Mouse (Mus musculus) gastrocnemius, postnatal 14 days (tissue): ENCODE results near the gene Thsd4. TPM values are rescaled to one million over a fixed set of nuclear protein-coding genes. Genes with fewer than 3 reads are reported as not detected.

Experiments used
- DNase-seq: peaks from one replicate; pipeline ENCODE4 v3.0.0; 2021; ENCODE audit warnings: mixed read lengths
- intact Hi-C: fragments of 180-260 bp; cut with DNase I; formaldehyde crosslinking; loops from one replicate; pipeline ENCODE4 v1.15.1; 2025; ENCODE audit warnings: low total_unique reads
- long read RNA-seq, 2 experiments: library from polyadenylated mRNA; stranded (forward); transcript quantifications; one replicate each; pipeline ENCODE4 v2.0.0; 2021
- total RNA-seq, 2 experiments: library from RNA; stranded (reverse); gene quantifications; 2 replicates each; pipeline ENCODE4 v1.2.3; 2021

The Thsd4 gene
- 1 to 10 TPM; 2.4 to 3.7 TPM for total RNA-seq
- long read RNA-seq, experiment 1, full-length matches to known transcripts = 1 of 1 reads
- long read RNA-seq, experiment 1, partial matches to known transcripts = 0 of 1 reads
- long read RNA-seq, experiment 1, other reads (novel, unspliced or antisense) = 0 of 1 reads
- long read RNA-seq, experiment 2, partial matches to known transcripts = 0 of 2 reads
- long read RNA-seq, experiment 2, other reads (novel, unspliced or antisense) = 2 of 2 reads

DNA sequence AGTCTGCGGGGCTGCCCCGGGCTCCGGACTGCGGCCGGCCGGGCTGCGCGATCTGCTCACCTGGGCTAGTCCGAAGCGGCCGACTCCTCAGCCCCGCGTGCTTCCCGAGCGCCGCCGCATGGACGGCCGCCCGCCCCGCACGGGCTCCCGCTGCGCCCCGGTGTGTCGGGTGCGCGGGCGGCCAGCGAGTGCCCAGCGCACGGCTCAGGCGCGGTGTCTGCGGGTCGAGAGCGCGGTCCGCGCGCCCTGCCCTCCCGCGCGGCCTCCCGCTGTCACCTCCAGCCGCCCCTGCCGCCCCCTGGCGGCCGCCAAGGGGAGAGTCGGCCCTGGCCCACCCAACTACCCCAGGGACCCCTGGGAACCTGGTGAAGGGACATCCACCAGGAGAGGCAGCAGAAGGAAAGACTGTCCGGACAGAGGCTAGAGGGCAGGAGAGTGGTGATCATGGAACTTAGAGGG lies at the start of gene Thsd4:
Thsd4 (minus strand) TSS at position 241 of the 459 bp plus-strand sequence.
- intact Hi-C loops = loop anchor here (2.0 to 10.0 kb wide), 2 partner anchors 247 to 277 kb away; no protein-coding TSS in a partner anchor

DNA sequence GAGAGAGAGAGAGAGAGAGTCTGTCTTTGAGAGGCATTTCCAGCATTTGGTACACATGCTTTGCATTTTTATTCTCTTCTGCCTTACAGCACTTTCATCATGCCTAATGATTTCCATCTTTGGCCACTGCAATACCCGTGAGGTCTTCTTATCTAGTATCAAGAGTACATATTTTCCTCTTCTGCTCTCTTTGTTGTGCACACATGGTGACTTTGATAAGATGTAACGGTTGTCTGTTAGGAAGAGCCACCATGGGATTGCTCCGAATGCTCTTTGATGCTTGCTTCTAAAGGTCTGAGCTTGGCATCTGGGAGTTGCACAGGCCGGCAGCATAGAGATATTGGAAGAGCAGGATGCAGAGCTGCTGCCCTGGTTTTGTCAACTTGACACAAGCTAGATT lies 49.2 kb upstream of the Thsd4 start:
- DNase-seq = no peak
- intact Hi-C loops = no loop called here

More for the DNA sequence above, at the start of gene Thsd4:
- peak; percentile 64 for DNase-seq

DNA sequence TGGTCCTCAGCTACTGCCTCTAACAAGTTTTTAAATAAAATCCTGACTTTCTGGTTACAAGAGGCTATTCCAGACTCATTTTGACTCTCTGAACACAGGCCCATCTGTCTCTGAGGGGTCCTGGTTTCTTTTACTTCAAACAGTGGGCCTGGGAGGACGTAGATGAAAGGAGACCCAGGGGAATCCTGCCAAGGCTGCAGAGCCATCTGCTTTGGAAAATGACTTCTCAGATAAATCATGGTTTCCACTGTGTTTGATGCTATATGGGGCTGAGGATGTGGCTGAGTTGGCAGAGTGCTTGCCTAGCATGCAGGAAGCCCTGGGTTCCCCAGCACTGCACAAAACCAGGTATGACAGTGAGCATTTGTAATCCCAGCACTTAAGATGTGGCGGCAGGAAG lies 47.5 kb upstream of the Thsd4 start:
- DNase-seq = no peak
- intact Hi-C loops = no loop called here

DNA sequence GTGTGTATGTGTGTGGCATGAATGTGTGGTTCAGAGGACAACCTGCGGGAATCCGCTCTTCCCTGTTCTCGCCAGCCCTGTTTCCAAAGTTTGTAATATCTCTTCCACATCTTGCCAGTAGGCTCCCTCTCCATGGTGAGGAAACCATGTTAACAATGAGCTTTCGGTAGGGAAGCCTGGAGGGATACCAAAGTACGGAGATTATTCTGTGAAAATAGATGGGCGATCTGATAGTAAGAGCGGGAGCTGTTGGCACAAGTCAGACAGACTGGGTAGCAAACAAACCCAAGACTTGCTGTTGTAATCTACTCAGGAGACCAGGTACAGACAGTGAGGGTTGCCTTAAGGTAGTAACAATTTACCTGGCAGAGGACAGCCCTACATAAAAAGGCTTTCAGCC lies 42.0 kb upstream of the Thsd4 start:
- no peak for DNase-seq
- intact Hi-C loops = no loop called here

DNA sequence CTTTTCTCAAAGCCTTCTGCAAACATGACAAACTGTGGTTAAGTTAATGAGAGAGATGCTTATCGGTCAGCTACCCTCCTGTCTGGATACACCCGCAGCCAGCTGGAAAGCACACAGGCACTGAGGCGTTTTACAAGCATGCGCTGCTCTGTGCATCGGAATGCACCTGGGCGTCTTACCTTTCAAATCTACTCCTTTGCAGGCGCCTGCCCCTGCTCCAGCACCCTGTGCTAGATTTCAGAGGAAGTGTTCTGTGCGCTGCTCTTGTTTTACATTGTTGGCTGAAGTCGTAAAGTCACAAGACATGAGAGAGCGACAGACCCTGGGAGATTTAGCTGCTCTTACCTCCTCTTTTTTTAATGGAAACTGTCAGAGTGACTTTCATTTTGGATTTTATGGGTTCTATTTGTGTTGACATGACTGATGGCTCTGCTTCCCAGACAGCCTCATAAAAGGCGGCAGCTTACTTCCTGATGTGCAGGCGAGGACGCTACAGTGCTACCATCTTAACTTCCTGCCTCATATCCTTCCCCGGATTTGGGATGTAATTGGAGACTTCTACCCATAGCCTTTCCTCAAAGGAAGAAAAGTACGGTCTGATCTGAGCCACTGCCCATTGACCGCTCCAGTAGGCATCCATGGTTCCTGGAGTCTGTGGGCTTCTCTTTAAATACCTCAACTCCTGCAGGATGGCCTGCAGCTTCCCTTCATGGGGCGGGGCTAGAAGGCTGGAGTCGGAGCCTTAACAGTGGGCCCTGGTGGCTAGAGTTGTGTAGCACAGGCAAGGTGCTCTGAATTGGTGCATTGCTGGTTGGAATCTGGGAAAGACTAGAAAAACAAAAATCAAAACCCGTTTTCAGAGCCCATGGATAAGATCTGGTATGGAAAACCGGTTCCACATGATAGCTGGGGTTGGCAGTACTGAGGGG lies 40.9 kb upstream of the Thsd4 start:
- peak; percentile 14 for DNase-seq

DNA sequence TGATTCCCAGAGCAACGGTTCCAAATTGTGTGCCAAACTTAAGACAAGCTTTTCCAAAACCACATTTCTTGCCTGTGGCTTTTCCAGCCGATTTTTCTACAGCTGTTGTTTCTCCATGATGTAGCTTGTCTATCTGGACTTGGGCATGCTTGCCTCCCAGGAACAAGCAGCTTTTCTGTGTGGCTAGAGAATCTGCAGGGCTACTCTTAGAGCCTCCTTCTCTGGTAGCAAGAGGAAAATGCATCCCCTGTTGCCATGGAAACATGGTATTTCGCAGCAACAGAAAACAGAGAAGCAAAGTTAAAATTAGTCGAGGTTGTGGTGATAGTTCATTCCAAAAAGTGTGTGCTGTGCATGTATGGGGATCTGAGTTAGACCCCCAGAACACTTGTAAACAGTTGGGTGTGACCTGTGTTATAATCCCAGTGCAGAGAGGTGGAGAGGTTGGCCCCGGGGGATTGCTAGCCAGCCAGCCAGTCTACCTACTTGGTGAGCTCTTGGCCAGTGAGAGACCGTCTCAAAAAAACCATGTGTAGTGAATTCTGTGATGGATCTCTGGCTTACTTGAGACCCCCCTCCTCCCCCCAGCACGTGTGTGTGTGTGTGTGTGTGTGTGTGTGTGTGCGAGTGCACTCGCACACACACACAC lies 39.9 kb upstream of the Thsd4 start:
- intact Hi-C loops = no loop called here
- DNase-seq = no peak

More for the DNA sequence above, 40.9 kb upstream of the Thsd4 start:
- intact Hi-C loops = no loop called here

DNA sequence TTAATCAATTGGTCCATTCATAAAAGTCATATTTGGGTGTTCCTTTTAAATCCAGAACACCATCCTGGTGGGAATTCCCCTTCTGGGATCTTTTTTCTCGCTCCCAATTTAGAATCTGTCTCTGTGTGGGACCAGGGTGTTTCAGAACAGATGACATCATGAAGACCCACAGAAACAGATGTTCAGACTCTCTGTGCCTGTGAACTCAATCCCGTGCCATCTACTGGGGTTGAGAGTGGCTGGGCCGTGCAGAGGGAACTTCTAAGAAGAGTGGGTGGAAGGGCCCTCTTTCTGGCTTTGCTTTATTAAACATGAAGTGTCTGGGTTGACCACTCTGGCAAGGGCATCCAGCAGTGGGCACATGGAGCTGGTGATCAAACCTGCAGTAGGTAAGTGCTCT lies 36.7 kb upstream of the Thsd4 start:
- intact Hi-C loops = no loop called here
- DNase-seq = no peak

DNA sequence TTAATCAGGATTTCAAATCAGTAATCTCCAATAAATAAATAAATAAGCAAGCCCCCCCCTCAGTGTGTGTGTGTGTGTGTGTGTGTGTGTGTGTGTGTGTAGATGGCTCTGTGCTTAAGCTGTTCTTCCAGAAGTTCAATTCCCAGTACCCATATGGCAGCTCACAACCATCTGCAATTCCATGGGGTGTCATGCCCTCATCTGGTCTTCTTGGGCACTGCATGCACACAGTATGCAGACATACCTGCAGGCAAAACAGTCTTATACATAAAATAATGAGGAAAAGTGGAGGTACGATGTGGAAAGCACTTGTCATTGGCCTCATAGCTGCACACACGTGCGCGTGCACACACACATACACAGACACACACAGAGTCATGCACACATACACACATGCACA lies 29.4 kb upstream of the Thsd4 start:
- DNase-seq = no peak
- intact Hi-C loops = no loop called here

DNA sequence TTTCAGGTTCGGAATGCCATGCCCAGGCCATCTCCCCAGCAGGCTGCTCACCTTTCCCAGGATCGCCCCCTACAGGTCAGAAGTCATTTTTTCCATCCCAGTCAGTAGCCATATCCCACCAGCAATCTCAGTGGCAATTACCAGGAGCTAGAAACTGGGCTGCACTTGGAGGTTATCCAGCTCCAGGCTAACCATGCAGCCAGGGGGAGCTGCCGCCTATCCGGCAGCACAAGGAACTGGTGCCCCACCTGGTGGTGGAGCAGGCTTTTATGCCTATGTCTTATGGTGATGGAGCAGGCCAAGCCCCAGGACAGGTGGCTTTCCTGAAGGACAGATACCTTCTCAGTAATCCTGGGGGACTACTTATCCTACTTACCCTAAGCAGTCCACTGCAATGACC lies 26.3 kb upstream of the Thsd4 start:
- intact Hi-C loops = no loop called here
- DNase-seq = peak; percentile 19

DNA sequence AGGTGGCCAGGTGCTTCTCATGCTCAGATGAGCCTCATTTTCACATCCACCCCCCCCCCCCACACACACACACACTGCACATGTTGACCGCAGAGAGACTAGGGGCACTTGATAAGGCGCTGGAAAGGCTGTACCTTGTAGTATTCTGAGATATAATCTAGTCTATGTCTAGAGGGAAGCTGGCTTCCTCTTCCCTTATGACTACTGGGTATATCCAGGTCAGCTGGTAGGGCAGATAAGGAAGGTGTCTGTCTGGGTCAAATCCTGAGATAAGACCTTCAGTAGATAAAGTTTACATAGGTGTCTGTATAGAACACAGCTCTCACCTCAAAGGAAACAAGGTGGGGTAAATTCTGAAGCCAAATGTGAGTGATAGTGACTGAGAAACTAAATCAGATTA lies 24.3 kb upstream of the Thsd4 start:
- DNase-seq = no peak
- intact Hi-C loops = no loop called here

DNA sequence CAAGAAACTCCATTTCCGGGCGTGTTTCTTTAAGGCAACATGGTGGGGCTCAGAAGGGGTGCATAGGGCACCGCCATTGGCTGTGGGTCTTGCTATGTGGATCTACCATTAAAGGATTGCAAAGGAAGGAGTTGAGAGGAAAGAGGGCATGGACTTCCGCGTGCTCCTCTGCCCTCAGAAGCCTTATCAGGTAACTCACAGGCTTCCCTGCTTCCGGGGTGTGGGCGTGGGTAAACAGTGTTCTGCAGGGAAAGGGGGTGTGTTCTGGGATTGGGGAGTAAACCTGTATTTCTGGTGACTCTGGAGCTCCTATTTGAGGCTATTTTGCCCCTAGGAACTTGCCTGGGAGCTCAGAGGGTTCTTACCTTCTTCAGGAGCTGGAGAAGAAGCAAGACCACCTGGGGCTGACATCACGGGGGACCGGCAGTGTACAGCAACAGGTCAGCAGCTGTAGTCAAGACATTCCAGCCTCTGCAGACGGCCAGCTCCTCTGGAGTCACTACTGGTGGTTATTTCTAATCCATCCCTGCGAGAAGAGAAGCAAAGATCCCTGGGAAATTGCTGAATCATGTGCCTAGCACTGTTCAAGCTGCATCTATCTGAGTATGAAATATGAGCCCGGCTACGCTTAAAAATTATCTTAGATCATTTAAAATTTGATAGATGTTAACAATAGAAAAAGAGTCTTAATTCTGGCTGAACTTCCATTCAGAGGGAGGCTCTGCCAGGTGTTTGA lies 23.7 kb upstream of the Thsd4 start:
- intact Hi-C loops = no loop called here
- no peak for DNase-seq

DNA sequence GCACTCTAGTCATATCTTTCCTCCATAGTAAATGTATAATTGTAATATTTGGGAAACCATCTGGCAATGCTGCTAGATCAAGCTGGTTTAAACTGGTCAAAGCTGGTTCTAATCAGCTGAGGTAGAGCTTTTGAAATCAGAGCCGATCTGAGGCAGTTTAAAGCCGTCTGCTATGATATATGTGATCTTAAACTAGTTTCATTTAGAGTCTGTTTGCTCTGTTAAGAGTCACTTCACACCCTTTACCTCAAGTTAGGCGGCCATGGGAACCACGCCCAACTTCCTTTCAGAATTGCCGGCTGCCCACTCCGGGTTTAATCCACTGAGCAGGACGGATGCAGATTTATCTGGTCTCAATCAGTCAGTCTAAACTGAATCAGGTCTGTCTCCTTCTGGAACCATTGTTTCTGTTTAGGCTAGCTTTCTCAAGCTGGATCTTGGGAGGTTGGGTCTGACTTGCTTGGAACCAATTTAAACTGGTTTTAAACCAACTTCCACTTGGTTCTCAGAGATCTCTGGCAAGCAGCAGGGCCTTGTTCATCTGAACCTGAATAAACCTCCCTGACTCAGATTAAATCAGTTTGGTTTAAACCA lies 21.7 kb upstream of the Thsd4 start:
- intact Hi-C loops = no loop called here
- DNase-seq = no peak

DNA sequence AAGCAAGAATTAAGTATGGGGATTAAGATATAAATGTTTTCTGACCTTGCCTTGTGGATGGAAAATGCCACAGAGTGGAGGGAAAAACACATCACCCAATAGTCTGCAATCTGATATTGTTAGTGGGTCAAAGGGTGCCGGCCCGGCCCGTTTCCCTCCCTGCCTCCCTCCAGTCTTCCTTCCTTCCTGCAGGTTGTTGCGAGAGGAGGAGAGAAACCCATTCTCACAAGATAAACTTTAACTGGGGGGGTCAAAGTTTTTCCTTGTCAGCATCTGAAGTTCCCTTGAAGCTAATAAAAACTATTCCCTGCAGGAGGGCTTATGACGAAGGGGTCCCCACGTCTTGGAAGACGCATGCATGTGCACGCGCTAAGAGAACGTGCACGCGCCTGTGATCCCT lies 8.5 kb upstream of the Thsd4 start:
- intact Hi-C loops = no loop called here
- no peak for DNase-seq

DNA sequence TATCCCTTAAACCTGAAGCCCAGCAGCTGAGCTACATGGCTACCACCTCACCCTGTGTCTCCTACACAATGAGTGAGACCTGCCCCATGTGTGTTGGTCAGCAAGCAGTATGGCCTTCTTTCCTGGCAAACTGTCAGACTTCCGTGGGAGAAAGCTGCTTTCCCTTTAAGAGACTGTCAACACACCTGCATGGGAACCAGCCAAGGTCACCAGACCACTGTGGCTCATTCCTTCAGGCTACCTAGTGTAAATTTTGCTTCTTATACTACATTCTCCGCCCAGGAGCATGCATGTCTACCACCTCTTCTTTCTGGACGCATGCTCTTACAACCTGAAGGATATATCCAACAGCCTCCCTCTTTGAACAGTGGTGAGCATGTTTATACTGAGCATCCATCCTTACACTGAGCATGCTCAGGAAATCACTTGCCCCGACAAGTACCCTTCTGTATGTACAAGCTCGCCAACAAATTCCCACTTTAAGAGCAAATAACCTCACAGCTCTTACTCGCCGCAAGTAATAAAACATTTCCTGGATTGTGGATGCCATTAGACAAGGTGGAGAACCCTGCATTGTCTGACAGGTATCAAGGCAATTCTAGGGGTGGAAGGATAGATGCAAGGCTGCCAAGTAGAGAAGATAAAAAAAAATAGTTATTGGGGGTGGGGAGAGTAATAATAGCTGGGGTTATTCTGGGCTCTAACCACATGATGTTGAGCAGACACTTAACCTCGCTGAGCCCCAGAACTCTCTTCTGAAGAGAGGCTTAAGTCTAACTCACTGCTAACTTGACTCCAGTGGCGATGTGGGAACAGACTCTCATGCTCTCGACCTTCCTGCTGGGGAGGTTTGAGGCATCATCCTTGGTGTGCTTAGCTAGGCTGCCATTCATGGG lies 7.8 kb upstream of the Thsd4 start:
- DNase-seq = no peak
- intact Hi-C loops = loop anchor here (10.0 kb wide), 1 partner anchor 255 kb away; no protein-coding TSS in a partner anchor

DNA sequence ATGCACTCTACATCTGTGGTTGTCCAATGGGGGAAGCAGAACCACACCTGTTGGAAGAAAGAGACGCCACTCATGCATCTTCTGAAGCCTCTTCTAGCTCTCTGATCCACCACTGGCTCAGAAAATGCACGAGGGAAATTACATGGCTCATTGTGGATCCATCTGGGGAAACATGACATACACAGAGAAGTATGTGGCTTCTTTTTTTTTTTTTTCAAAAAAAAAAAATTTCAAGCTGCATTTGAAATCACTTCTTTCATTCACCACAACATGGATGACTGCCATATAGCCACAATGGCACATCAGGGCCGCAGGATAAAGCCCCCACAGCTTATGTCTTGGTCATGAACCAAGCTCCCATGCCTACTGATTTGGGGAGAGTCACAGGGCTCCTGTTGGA lies 6.4 kb upstream of the Thsd4 start:
- no peak for DNase-seq
- intact Hi-C loops = loop anchor here (10.0 kb wide), 1 partner anchor 253 kb away; no protein-coding TSS in a partner anchor

DNA sequence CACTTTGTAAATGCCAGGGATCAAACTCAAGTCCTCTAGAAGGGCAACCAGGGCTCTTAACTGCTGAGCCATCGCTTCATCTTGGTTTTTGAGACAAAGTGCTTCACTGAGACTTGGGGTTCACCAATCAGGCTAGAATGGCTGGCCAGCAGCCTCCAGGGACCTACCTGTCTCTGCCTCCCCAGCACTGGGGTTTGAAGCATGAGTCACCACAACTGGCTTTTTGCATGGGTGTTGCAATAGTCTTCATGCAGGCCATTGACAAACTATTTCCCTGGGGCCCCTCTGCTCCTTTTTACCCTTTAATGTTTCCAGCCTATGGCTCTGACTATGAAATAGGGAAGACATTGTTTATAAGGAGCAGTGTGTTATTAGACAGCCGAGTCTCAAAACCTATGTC lies 6.0 kb upstream of the Thsd4 start:
- intact Hi-C loops = loop anchor here (10.0 kb wide), 1 partner anchor 253 kb away; no protein-coding TSS in a partner anchor

DNA sequence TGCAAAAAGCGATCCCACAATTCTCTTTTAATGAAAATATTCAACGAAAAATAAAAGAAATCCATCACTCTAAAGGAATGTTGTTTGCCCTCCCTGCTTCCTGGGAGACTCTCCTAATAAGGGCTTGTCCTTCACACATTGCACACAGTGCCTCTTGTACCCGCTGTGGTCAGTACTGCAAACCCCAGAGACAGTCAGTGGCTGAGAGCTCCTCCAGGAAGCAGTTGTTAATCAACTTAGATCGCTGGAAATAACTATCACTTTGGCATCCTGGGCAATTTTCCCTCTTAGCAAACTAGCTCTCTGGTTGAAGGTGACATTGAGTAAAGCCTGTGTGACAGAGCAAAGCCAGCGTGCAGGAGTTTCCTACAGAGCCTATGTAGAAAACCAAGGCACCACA lies 5.2 kb upstream of the Thsd4 start:
- intact Hi-C loops = loop anchor here (10.0 kb wide), 1 partner anchor 252 kb away; no protein-coding TSS in a partner anchor
- no peak for DNase-seq

More for the DNA sequence above, 6.0 kb upstream of the Thsd4 start:
- DNase-seq = no peak

DNA sequence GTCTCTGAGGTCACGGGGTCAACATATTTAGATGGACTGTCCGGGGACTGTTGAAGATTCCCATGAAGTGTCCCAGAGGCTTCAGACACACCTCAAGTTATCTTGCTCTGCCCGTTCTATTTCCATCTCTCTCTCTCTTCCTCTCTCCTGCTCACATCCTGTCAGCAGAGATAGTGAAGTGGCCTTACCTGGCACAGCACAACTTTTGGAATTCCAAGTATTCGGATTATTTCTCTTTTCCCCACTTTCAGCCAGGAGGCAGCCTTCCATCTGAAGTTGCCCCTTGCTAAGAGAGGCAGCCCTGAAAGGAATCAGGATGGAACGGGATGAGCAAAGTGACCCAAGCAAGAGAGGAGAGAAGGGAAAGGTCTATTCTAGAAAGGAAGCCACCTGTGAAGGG lies 4.3 kb upstream of the Thsd4 start:
- no peak for DNase-seq
- intact Hi-C loops = loop anchor here (10.0 kb wide), 1 partner anchor 251 kb away; no protein-coding TSS in a partner anchor
